Mouse (Mus musculus) left cerebral cortex, adult 8-10 months (tissue): ENCODE results near the gene Ogt. TPM values are rescaled to one million over a fixed set of nuclear protein-coding genes. Genes with fewer than 3 reads are reported as not detected.

Experiments used
- total RNA-seq, 4 experiments: library from RNA; stranded (reverse); gene quantifications; 2 replicates each; pipeline ENCODE4 v1.2.4; 2022

The Ogt gene
- total RNA-seq, 4 experiments from 2014 or later: 187 to 203 (median 200) TPM

Other genes starting within 250 kb of the Ogt start
- gene Zmym3, start 219.2 kb upstream of the Ogt start, total RNA-seq: 100 to 1,000 TPM; 145 to 161 (median 153) TPM
- gene Nono, start 210.7 kb upstream of the Ogt start, total RNA-seq: 100 to 1,000 TPM; 111 to 132 (median 113) TPM
- gene Itgb1bp2, start 191.0 kb upstream of the Ogt start, total RNA-seq: 1 to 10 TPM in 2 of 4 experiments, under 1 TPM in 2; 0.42 to 1.7 (median 1.0) TPM
- gene Taf1, start 107.3 kb upstream of the Ogt start, total RNA-seq: 10 to 100 TPM; 47.2 to 50.1 (median 48.3) TPM
- under 1 TPM in 1 of 4 experiments, not detected in 3; 0.28 TPM for gene Cxcr3, start 94.2 kb downstream of the Ogt start, total RNA-seq
- gene Gm4779, start 154.4 kb downstream of the Ogt start, total RNA-seq: under 1 TPM; 0.33 to 0.66 (median 0.52) TPM
- not detected for gene 8030474K03Rik, start 154.6 kb downstream of the Ogt start, total RNA-seq
- gene Nhsl2, start 209.3 kb downstream of the Ogt start, total RNA-seq: 10 to 100 TPM; 36.2 to 44.7 (median 41.9) TPM